Mouse (Mus musculus) thymus, postnatal 25 days (tissue): ENCODE data around the gene Gm9767.
A peak's percentile ranks its signal among the peaks of the same experiment; 100 is the strongest.

Experiments used
- DNase-seq: peaks from one replicate; pipeline ENCODE4 v3.0.0; 2022

Gene Gm9767

DNA sequence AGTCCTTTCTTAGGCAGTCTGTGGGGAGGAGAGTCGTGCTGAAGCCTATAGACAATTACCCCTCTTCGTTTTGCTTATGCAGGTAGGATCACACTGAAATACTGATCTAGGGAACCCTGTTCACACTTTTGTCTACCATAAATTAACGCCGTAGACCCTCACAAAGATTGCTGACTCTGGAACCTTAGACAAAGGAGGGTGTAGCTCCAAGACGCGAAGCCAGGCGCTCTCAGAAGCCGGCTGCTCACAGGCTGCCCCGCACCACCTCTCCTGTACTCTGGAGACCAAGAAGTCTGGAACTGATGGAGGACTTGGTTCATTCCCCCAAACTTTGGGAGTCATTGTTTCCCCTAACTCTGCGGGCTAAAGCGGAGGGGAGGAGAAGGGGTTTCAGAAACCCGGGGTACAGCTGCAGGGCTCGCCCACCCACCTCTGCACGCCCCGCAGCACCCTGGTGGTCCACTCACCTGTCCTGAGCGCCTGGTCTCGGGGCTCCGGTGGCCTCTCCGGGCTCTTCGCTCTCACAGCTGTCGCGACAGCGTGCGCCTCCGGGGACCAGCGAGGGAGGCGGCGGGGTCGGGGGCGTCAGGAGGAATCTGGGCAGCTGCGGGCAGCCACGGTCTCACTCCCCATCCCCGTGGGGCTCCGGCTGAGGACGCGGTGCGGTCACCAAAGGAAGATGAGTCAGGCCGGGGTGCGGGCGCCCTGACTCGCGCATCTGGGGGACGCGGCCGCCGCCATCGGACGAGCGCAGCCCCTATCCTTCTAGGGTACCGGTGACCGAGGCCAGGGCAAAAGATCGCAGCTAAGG, at the start of gene Gm9767:
Gm9767 (plus strand) TSS at position 585 of the 811 bp plus-strand sequence.
- DNase-seq, result no peak

DNA sequence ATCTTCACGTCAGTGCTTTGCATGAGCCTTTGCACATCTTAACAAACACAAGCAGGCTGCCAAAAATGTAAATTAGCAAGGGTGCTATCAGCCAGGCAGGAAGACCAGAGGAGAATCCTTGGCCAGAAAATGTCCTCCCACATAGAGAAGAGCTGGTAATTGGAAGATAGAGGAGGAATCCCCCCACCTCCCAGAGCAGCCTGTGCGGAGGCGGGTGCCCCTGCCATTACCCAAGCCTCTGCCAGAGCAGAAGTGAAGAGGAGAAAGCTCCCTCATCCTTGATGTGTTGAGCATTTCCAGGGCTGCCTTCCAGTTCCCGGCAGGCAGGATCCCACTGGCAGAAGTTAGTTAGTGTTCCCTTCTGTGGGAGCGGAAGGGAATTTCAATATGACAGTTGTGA, 43.1 kb upstream of the Gm9767 start:
- no peak for DNase-seq

DNA sequence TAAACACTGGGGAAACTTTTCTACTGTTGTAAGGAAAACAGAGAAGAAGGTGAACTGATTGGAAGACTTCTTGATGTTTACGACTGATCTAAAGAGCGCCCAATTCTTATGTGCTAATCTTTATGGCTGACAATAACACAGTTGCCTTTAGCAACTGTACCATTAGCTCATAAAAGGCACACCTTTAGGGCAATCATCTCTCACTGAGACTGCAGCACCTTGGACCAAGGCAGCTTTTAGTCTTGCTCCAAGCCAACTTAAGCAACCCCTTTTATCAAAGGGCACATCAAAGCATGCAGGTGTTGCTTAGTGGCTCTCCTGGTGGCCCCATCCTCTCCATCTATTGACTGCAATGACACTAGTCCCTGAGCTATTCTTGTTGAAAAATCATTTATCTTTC, 26.9 kb upstream of the Gm9767 start:
- no peak for DNase-seq

DNA sequence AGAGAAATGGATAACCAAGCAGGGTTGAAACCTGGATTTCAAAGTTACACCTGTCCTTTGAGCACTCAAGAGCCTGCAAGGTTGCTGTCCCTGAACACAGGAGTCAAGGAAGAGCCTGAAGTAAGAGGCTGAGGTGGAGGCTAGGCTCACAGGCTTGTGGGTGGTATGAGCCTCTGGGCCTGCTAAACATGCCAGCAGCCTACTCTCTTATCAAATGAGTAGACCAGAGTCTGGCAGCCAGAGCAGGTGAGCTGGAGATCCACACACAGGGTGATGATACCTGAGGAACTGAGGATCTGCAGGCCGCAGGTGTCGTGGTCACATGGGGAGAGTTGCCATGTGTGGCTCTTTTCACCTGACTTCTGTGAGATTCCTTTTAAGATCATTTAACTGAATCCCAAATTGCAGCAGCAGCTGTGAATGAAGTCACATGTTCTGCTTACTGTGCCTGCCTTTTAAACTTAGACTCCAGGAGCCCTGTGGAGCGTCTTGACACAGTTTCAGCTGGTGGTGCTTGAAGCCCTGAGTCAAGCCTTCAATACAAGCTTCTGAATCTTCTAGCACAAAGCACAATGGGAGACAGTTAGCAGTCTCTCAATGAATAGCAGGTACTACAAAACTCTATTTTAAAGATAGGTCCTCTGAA, 18.3 kb upstream of the Gm9767 start:
- no peak for DNase-seq

DNA sequence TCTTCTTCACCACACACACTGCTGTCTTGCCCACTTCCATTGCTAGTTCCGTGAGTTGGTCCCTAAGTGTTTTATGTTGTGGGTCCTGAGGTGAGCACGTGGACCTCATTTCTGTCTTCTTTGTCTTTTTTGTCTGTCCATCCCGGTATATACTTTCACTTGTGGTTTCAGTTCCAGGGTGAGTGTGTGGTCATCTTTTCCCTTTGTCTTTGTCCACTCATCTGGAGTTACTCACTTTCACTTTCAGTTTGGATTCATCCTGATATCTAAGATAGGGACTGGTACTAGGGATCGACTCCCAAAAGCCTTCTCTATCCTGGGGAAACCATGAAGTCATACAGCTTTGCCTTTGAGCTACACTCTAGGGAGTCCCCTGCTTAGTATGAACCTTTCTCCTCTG, 15.0 kb upstream of the Gm9767 start:
- no peak for DNase-seq

GRCm38 (mm10) chr10:26071986-26072385, 6.1 kb upstream of the Gm9767 start:
- no peak for DNase-seq

- no peak for DNase-seq
Measured at GRCm38 (mm10) chr10:26076949-26077348, 1.1 kb upstream of the Gm9767 start.

GRCm38 (mm10) chr10:26078521-26079142, 577 bp downstream of the Gm9767 start, which contains the start of gene Tmem200a:
TSS of gene Tmem200a (minus strand) at chr10:26079052.
- peak; percentile 22 for DNase-seq

- DNase-seq, result no peak
Measured at GRCm38 (mm10) chr10:26079678-26080077, 1.6 kb downstream of the Gm9767 start.

DNA sequence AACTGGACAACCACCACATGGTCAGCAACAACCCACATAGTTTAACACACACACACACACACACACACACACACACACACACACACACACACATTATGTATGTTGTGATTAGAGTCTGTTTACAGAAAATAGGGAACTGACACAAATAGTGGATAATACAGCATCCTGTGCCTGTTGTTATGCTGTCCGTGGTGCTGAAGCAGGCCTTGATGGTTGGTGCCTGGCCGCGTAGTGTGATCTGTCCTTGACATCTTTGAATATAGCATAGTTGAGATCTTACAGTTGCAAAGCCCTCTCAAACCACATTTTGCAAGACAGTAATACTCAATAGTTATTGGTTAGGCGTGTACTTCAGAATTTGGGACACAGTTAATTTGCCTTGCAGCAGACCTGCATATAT, 4.0 kb downstream of the Gm9767 start:
- no peak for DNase-seq

GRCm38 (mm10) chr10:26103330-26103982, 25.4 kb downstream of the Gm9767 start:
- no peak for DNase-seq

DNA sequence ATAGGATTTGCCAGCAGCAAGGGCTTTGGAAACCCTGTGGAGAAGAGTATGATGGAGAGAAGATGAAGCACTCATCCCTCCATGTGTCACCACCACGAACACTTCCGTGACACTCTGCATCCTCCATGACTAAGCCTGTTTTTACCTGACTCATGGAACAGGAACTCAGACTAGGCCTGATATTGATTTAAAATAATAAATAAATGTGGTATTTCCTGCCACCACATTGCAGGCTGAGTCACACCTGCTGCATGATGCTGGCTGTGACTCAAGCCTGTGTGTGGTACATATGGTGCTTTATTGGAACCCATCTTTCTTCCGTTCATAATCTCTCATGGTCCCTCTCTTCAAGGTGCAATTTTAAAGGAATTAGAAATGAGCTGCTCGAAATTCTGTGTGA, 36.4 kb downstream of the Gm9767 start:
- DNase-seq, result no peak

GRCm38 (mm10) chr10:26119067-26119821, 41.2 kb downstream of the Gm9767 start:
- no peak for DNase-seq

GRCm38 (mm10) chr10:26119822-26120183, 41.7 kb downstream of the Gm9767 start:
- no peak for DNase-seq
